Mouse (Mus musculus): Measurements from ENCODE around the gene Gm17949.

DNA sequence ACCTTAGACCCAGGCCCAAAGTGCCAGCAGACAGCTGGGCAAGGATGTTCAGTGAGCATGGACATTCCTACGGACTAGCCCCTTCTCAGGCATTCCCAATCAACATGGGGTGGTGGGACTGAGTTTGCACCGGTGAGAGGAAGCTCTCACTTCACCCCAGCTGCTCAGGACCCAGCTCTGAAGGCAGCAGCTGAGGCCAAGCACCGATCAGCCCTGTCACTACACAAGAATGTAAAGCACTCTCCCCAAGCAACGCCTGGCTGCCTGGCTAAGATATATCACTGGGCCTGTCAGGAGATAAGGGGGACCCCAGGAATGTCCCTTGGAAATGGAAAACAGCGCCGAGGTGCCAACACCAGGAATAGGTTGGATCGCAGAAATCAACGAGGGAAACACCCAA is 10.0 kb upstream of the Gm17949 start:
- TF ChIP-seq CTCF (IDR thresholded peaks at IDR 0.05) (no peak), EP300 (IDR thresholded peaks at IDR 0.05) (no peak)

Measured in lung, postnatal 0 days (tissue).